Mouse (Mus musculus): ENCODE data around the gene Asap3.

Gene Asap3

DNA sequence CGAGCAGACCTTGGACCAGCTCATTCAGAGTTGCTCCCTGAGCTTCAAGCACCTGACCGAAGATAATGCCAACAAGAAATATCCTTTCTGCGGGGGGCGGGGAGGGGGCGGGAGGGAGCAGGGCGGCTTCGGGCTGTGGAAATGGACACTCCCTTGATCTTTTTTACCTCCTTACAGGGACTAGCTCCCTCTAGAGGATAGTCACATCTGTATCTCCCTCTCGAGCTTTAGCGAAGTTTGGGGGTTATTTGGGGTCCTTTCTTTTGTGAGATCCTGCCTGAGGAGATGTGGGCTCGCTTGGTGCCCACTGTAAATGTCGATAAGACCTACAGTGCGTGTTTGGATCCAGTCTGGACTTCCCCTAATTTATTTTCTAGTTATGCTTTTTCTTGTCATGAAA, 24.8 kb upstream of the Asap3 start:
- DNase-seq (ENCODE audit: low read depth, low spot score): no peak

DNA sequence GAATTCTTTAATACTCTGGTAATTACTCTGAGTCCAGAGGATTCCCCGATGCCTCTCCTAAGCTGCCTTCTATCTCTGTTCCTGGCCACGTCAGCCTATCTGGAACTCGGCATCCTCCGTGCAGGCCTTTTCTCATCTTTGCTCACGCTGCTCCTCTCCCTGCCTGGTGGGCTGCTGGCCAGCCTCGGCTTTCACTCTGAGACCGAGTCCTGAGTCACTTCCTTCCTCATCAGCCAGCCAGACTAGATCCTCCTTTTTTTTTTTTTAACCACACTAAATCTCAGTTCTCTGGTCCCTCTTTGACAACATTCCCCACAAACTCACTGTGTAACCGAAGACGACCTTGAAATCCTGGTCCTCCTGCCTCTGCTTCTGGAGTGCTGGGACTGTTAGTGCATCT, 20.8 kb upstream of the Asap3 start:
- no peak for DNase-seq (ENCODE audit: low read depth, low spot score)

DNA sequence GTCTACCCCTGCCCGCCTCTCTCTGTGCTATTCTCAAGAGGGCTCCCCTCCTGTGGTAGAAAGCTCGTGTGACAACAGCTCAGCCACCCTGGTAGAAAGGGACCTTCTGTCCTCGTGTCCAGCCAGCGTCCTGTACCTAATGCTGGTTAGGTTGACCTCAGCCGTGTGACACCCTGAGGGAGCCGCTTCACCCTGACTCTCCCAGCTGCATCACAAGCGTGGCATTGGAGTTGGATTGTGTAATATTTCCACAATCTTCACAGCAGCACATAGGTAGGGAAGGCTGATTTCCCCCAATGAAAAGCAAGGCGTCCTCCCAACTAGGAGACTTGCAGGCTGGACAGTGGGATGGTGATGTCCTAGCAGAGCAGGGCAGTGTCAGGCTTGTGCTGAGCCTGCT, 19.9 kb upstream of the Asap3 start:
- DNase-seq (ENCODE audit: low read depth, low spot score): no peak

DNA sequence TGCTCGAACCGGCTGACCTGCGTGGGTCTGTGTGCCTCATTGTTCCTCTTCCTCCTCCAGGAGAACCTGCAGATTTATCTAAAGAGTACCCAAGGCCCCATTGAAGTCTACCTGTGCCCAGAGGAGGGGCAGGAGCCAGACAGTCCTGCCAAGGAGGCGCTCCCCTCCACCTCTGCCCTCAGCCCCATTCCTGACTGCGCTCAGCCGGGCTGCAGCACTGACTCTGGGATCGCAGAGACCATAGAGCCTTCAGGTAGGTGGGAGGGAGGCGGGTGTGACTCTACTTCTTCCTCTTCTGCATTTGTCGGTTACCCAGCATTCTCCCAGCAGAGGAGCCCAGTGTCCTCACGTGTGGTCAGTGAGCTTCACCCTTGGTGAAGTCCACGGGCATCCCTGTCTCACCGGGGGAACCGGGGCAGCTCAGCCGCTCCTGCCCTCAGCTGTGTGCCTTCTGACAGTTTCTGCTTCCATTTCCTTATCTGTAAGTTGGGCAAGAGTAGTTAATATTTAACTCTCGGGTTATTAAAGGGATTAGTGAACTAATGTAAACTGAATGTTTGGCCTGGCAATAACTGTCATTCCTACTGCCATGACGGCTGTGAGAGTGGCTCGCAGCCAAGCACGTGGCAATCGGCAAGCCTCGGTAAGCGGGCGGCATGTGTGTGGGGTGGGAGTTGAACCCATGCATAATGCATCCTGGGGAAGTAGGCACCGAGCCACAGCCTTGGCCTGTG, 19.3 kb upstream of the Asap3 start:
- no peak for DNase-seq (ENCODE audit: low read depth, low spot score)

DNA sequence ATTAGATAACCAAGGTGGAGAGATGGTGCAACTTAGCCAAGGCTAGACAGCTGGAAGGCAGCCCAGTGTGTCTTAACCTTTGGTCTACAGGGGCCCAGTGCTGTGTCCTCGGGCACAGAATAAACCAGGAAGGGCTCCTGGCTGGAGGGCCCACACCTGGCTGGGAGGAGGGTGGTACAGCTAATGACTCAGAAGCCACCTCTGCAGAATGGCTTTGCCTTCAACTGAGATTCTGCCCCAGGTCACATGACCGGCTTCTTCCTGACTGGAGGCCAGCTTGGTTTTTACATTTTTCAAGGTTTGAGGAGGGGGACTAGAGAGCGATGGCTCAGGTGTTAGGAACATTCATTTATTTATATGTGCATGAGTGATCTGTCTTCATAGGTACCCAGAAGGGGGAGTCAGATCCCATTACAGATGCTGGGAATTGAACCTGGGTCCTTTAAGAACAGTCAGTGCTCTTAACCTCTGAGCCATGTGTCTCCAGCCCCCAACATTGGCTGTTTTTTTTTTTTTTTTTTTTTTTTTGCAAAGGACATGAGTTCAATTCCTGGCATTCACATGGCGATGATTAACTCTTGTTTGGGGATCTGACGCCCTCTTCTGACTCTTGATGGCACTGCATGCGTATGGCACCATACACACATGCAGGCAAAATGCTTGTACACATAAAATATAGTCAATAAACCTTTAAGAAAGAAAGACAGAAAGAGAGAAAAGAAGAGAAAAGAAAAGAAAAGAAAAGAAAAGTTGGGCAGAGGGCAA, 17.0 kb upstream of the Asap3 start:
- no peak for DNase-seq (ENCODE audit: low read depth, low spot score)

DNA sequence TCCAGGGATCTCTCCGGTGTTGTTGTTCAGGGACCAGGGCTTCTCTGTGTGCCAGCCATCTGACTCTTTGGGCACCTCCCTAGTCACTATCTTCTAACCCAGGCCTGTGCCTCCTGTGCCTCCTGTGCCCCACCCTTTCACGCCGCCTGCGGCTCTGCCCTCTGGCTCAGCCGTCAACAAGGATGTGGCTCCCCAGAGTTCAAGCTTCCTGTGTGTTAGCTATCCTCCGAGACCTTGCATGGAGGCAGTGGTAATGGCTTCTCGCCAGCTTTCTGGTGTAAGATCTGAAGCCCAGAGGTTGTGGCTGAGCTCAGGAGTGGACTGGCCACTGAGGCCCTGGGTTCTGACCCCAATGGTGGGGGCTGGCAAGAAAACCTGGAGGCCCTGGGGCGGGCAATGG, 16.3 kb upstream of the Asap3 start:
- DNase-seq (ENCODE audit: low read depth, low spot score): no peak

DNA sequence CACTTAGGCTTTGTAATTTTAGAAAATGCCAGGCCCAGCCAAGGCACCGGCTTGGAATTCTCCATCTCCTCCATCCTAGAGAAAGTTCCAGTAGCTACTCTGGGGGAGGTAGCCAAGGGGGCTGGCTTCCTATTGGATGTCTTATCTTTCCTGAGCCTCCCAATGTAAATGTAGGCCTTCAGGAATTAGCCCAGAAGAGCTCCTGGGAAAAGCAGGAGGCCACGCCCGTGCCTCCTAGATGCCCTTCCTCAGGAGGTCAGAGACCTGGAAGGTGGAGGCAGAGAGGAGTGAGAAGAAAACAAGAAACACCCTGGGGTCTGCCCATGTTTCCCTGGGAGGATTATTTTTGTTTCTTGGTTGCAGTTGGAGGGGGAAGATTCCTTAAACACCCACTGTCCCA, 12.6 kb upstream of the Asap3 start:
- DNase-seq (ENCODE audit: low read depth, low spot score): no peak

DNA sequence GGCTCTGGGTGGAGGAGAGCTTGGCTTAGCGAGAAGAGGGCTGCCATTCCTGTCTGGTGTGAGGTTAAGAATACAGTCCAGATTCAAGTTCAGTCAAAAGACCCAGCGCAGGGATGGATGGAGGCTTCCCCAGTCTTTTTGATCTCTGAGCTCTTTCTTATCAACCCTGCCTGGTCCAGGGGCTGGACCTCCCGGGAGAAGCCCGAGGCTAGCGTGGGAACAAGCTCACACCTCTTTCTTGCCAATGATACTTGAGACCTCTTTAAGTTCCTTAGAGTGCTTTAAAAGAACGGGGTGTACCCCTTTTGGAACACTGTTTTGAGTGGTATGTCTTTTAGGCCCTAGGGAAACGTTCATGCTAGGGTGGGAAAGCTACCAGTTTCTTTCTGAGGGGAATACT, 11.1 kb upstream of the Asap3 start:
- DNase-seq (ENCODE audit: low read depth, low spot score): no peak

DNA sequence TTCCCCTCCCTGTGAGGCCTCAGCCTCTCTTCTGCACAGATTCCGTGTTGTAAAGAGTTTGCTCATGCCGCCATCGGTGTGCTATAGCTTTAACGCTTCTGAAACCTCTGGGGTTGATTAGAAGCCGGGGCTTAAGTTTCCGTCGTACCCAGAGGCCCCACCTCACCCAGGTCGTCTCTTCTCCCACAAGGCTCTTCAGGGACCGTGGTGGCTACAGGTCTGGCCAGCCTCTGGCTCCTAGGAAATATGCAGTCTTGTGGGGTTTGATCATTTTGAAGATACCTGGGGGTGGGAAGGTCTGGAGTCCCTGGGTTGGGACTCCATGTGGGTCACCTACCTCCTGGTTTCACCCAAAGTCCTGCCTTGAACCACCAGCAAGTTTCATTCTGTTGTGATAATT, 10.5 kb upstream of the Asap3 start:
- no peak for DNase-seq (ENCODE audit: low read depth, low spot score)

DNA sequence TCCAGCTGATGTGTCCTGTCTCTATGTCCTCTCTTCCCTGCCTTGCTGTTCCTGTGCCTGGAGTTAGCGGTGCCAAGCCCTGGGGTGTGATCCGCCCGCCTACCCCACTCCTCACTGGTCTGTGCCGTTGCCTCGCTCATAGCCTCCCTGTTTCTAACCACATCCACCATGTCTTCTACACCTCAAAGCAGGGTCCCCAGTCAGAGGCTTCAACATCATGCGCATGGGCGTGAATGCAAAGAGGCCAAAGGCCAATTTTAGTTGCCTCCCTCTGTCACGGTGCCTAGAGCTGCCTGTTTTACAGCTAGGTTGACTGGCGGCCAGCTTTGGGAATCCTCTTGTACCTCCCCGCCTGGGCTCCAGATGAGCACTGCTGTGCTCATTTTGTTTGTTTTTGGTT, 10.0 kb upstream of the Asap3 start:
- no peak for DNase-seq (ENCODE audit: low read depth, low spot score)

DNA sequence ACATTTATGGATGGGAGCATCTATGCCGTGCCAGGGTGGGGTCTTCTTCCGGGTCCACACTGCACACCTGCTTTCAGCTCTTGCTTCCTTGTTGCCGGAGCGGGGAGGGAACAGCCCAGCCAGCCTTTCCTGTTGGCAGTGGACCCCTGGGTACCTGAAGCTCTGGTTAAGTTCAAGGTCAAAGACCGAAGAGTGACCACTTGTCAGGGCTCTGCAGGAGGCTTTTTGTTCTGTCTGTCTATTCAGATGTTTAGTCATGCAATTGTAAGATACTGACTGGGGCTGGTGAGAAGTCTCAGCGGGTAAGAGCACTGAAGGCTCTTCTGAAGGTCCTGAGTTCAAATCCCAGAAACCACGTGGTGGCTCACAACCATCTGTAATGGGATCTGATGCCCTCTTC, 7.3 kb upstream of the Asap3 start:
- no peak for DNase-seq (ENCODE audit: low read depth, low spot score)

DNA sequence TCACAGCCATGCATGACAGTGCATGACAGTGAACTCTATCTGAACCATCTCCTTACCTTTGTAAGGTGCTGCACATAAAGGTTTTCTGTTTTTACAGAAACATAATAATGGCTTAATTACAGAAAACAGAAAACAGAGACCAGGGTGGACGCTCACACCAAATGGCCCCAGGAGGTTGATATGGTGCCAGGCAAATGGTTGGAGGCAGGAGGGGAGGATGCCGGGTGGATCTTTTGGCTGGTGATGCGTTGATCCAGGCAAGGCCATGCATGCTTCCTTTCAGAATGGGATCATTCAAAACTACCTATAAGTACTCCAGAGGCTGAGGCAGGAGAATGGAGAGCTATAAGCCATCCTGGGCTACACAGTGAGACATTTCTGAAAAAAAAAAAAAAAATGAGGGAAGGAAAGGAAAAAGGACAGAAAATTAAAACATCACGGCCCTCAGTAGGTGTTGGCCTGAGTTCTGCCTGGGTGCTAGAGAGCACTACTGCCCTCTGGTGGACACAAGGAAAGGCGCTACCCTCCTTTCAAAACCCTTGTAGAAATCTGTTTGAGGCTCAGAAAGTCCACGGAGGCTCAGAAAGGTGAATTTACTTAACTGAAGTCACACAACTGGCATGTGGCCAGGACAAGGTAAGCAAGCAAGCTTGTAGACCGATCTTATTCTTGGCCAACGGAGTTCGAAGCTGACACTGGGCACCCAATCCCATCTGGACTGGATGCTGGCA, 6.4 kb upstream of the Asap3 start:
- no peak for DNase-seq (ENCODE audit: low read depth, low spot score)

DNA sequence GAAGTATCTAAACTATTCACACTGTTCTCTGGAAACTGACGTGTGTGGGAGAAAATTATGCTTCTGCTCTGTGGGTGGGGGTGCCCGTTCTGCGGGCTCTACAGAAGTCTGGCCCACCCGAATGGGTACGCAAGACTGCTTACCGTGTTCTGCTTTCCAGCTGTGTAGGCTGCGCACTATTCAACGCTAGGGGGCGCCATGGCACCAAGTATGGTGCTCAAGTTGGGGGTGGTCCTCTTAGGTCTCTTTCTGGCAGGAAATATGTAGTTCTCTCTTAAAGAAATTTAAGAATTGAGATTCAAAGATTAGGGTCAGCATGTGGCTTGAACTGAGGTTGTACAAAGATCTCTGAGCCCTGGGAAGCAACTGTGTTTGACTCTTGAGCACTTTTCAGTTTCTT, 3.7 kb upstream of the Asap3 start:
- no peak for DNase-seq (ENCODE audit: low read depth, low spot score)

DNA sequence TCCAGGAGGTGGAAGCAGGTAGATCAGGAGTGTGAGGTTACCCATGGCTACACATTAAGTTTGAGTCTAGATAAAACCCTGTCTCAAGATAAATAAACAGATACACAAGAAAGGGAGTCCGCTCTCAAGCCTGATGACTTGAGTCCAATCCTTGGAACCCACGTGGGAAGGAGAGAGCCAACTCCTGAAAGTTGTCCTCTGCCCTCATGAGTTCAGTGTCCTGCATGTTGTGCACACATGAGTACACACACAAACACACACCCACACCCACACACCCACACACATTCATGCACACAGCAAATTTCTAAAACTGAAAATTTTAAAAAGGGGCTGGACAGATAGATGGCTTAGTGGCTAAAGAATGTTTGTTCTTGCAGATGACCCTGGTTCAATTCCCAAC, 1.4 kb upstream of the Asap3 start:
- no peak for DNase-seq (ENCODE audit: low read depth, low spot score)

DNA sequence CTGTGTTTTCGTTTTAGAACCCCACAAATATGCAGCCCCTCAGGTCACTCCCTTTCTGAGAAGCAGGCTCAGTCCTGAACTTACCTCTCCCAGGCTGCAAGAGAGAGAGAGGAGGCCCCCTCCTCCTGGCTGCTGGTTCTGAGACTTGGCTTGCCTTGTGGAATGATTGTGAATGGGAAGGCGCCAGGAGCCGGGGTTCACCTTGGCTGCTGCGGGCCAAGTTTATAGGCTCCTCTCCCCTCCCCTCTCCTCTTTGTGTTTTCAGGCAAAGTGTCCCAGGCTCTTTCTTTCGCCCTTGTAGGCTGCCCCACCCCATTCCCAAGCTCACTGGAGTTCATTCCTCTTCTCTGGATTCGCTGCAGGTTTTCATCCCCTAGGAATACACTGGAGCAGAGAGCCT, 778 bp downstream of the Asap3 start:
- DNase-seq (ENCODE audit: low read depth, low spot score): no peak

DNA sequence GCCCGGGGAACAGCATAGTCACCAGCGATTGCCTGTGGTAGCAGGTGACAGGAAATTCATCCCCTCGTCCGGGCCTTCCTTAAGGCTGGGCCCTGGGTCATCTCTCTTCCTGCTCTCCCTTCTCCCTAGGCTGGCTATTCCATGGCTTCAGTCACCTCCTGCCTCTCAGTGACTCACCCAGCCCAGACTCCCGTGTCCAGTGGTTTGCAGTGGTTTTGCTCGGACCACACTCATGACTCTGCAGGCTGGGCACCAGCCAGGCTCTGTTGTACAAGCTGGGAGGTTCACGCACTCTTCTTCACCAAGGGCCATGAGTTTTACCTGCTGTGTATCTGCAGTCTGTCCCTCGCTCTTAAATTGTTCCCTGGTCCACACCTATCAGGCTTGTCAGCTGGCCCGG, 4.8 kb downstream of the Asap3 start:
- no peak for DNase-seq (ENCODE audit: low read depth, low spot score)

DNA sequence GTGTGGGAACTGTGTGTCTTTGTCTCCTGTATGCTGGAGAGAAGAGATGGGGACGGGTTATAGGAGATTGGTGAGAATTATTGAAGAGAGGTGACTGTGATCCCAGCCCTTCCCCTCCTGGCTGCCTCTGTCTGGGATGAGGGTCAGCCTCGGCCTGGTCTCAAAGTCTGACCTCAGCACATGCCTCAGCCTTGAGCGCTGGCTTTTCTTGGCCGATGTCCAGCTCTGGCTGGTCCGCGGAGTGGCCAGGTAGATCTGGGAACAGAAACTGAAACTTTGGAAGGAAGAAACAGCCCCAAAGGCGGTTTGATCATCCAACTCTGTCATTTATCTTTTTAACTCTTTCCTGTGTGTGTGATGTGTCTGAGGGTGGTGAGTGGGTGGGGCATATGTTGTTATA, 7.5 kb downstream of the Asap3 start:
- no peak for DNase-seq (ENCODE audit: low read depth, low spot score)

DNA sequence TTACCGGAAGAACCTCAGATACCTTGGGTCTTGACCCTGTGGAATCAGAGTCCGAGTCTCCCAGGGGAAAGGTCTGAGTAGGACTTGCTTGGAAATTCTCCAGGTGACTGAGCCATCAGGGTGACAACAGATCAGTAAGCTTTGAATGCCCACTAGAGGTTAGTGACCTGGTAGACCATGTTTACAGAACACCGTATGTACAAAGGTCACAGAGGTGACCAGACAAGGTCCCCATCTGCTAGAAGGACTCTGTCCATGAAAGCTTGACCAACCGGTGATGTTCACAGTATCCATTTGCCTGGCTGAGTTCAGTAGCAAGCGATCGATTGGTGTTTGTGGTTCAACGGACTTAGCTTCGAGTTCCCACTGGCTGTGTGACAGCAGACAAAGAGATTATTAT, 8.7 kb downstream of the Asap3 start:
- DNase-seq (ENCODE audit: low read depth, low spot score): no peak

DNA sequence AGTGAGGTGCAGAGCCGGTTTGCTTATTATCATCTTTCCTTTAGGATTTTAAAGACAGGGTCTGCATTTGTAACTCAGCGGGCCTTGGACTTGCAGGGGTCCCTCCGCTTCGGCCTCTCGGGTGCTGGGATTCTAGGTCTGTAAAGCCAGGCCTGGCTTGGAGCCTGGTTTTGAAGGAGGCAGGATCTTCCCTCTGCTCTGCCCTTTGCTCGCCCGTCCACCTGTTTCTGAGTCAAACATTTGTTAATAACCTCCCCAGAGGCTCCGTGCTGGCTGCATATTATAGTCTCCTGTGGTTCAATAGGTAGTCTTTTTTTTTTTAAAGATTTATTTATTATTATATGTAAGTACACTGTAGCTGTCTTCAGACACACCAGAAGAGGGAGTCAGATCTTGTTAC, 9.4 kb downstream of the Asap3 start:
- DNase-seq (ENCODE audit: low read depth, low spot score): no peak

DNA sequence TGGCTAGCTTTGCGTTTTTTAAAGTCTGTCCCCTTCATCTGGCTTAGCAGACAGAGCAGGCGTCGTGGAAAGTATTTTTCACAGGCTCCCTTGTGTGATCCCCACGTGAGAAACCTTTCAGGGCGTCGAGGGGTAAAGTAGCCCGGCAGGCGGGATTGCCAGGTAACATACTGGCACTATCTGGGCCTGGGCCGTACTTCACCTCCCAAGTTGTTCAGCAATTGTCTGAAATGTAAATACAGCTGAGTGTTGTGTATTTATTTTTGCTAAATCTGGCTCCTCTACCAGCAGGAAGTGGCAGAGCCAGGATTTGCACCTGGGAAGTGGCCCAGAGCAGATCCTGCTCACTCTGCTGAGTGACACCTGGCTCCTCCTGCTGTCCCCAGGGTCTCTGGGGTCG, 10.9 kb downstream of the Asap3 start:
- no peak for DNase-seq (ENCODE audit: low read depth, low spot score)

DNA sequence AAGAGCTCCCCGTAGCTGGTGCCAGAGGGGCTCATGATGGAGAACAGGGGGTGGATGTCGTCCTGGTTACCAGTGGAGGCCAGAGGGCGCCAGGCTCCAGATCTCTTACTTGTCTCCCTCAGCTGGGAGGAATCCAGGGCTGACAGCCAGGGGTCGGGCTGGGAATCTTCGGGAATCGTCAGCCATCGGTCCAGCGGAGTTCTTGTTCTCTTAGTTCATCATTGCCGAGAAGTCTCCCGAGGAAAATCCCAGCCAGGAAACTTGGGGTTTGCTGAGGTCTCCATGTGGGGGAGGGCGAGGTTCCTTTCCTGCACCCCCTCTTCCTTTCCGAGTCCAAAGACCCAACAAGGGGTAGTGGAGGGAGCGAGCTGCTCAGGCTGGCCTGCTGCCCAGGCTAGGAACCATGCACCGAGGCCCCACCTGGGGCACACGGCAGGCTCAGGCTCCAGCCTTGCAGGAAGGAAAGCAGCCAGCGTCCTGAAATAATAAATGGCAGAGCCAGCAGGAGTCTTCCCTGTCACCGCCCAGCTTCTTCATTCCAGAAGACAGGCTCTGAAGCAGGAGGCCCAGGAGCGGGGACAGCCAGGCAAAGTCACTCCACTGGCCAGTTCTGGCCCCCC, 12.5 kb downstream of the Asap3 start:
- no peak for DNase-seq (ENCODE audit: low read depth, low spot score)

DNA sequence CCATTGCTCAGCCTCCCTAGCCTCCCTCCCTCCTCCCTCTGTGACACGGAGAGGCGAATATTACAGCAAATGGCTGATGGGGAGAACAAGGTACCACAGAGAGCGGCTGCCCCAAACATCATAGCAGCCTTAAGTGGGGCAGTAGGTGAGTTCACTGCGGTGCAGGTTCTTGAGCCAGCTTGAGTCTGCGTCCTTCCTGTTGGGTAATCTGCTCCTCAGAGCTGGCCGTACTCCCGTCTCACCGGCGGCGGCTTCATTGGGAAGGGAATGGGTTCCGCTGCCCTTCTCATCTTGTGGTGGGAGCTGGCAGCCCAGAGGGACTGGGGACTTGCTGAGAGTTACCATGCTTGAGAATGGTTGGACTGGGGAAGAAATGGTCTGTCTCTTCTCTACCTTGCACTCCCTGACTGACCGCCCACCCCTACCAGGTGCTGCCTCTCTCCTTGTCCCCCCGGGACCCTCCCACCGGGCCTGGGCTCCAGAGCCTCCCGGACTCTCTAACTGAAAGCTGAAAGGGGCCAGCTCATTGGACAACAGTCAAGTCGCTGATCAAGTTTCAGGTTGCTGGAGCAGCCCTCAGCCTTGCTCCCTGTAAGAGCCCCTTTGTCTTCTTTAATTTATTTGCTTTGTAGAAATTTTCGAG, 14.1 kb downstream of the Asap3 start:
- no peak for DNase-seq (ENCODE audit: low read depth, low spot score)
